Mouse (Mus musculus) stomach, embryonic 15.5 days (tissue): ENCODE measurements around the gene Gucy2d. TPM values are rescaled to one million over a fixed set of nuclear protein-coding genes. Genes with fewer than 3 reads are reported as not detected.

Experiments used
- ATAC-seq: fragments of 200-750 bp; cut with Nextera tagmentation; 2 replicates; pipeline ENCODE4 v1.8.0; 2017; ENCODE audit warnings: low read depth, moderate number of reproducible peaks, moderate TSS enrichment; ENCODE audit not compliant: insufficient read depth, low FRiP score
- H3K27ac ChIP-seq: fragments of 300-500 bp; sonication (generic); 2 replicates; pipeline ENCODE4 v1.5.1; 2015; ENCODE audit warnings: mild to moderate bottlenecking, inconsistent platforms
- H3K27me3 ChIP-seq: fragments of 300-500 bp; sonication (generic); replicated peaks from 2 replicates; pipeline ENCODE4 v1.6.1; 2015; ENCODE audit warnings: inconsistent platforms
- H3K36me3 ChIP-seq: fragments of 300-500 bp; sonication (generic); 2 replicates; pipeline ENCODE4 v1.6.1; 2015; ENCODE audit warnings: inconsistent platforms
- H3K4me1 ChIP-seq: fragments of 300-500 bp; sonication (generic); 2 replicates; pipeline ENCODE4 v1.6.1; 2015; ENCODE audit warnings: inconsistent platforms
- H3K4me2 ChIP-seq: fragments of 300-500 bp; sonication (generic); 2 replicates; pipeline ENCODE4 v1.6.1; 2015; ENCODE audit warnings: mild to moderate bottlenecking, inconsistent platforms
- H3K4me3 ChIP-seq: fragments of 300-500 bp; sonication (generic); replicated peaks from 2 replicates; pipeline ENCODE4 v1.5.1; 2015; ENCODE audit warnings: inconsistent platforms
- H3K9ac ChIP-seq: fragments of 300-500 bp; sonication (generic); 2 replicates; pipeline ENCODE4 v1.6.1; 2015; ENCODE audit warnings: inconsistent platforms
- H3K9me3 ChIP-seq: fragments of 300-500 bp; sonication (generic); 2 replicates; pipeline ENCODE4 v1.6.1; 2016; ENCODE audit warnings: inconsistent platforms
- WGBS: fragments of 180-500 bp; shearing (Covaris S2); methylation state at CpG from one replicate; pipeline ENCODE4 v1.1.7; 2015; 5-methylcytosine and 5-hydroxymethylcytosine counted together
- polyA plus RNA-seq: library from polyadenylated mRNA; unstranded; fragments of >200 nt; fragmentation: Nextera tagmentation; extraction: Ambion mirVana; gene quantifications from 2 replicates; pipeline ENCODE4 v1.2.1, GENCODE M21; 2015

The Gucy2d gene
- polyA plus RNA-seq, 1 experiment from 2014 or later = 0.09 TPM

DNA sequence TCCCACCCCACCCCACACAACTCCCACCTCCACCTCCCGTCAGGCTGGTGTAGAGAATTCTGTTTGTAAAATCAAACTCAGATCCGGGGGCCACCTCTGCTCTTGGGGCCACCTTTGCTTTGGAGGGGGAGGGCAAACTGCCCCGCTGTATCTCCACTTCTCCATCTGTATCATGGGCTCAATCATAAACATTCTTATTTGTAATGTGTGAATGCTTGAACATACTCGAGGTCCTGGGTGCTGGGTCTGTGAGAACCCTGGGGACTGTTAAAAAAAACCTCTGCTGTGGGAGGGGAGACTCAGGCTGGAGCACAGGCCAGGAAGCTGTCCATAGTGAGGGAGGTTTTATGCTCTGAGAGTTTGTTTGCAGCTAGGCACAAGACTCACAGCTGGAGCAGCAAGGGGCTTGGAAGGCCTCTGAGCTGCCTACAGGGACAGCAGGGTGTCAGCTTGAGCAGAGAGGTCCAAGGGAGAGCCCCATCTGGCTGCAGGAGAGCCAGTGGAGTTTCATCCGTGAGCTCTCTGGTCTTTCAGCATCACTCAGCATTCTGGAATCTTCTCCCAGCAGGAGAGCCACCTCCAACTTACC lies 64.6 kb downstream of the Gucy2d start:
- no peaks in the 10 kb centered on the region for H3K27me3 ChIP-seq
- peak; percentile 67 for ATAC-seq
- peaks cover 29% of the 10 kb centered on the region for H3K4me1 ChIP-seq
- H3K27ac ChIP-seq = peak overlapping the region; percentile 89
- 0 out of 2 replicates have a peak, but pooled peaks cover 4% of the 10 kb centered on the region for H3K36me3 ChIP-seq
- no peak overlapping the region for H3K9ac ChIP-seq
- H3K4me2 ChIP-seq = no peak overlapping the region
- H3K4me3 ChIP-seq = no peak overlapping the region
- WGBS = 24% methylated on average over 5 of the region's 5 CpGs
- no peaks in the 10 kb centered on the region for H3K9me3 ChIP-seq

- H3K36me3 ChIP-seq = 0 out of 2 replicates have a peak, but pooled peaks cover 4% of the 10 kb centered on the region
- no peak overlapping the region for H3K4me2 ChIP-seq
- ATAC-seq = no peak
- H3K27ac ChIP-seq = peak overlapping the region; percentile 89
- no peaks in the 10 kb centered on the region for H3K9me3 ChIP-seq
- H3K27me3 ChIP-seq = no peaks in the 10 kb centered on the region
- no peak overlapping the region for H3K4me3 ChIP-seq
- H3K4me1 ChIP-seq = peaks cover 22% of the 10 kb centered on the region
- no peak overlapping the region for H3K9ac ChIP-seq
- WGBS = 26% methylated on average over 3 of the region's 3 CpGs
Measured at GRCm38 (mm10) chr7:98505664-98506063, 65.4 kb downstream of the Gucy2d start.

- Histone ChIP-seq H3K27ac (peak overlapping the region; percentile 60; the same call in 1 of the 2 replicates), H3K27me3 (no peaks in the 10 kb centered on the region), H3K9me3 (no peaks in the 10 kb centered on the region), H3K4me2 (no peak overlapping the region), H3K9ac (no peak overlapping the region), H3K36me3 (no peaks in the 10 kb centered on the region), H3K4me3 (no peak overlapping the region), H3K4me1 (0 out of 2 replicates have a peak, but pooled peaks cover 2% of the 10 kb centered on the region)
- no peak for ATAC-seq
- 61% methylated on average over 15 of the region's 15 CpGs for WGBS
Measured at GRCm38 (mm10) chr7:98510961-98511958, 71.0 kb downstream of the Gucy2d start.

GRCm38 (mm10) chr7:98513251-98513650 lies 73.0 kb downstream of the Gucy2d start:
- no peak overlapping the region for H3K4me3 ChIP-seq
- H3K9me3 ChIP-seq = no peaks in the 10 kb centered on the region
- no peak overlapping the region for H3K27ac ChIP-seq
- H3K27me3 ChIP-seq = no peaks in the 10 kb centered on the region
- 72% methylated on average over 3 of the region's 3 CpGs for WGBS
- 0 out of 2 replicates have a peak, but pooled peaks cover 2% of the 10 kb centered on the region for H3K4me1 ChIP-seq
- no peaks in the 10 kb centered on the region for H3K36me3 ChIP-seq
- no peak for ATAC-seq
- H3K9ac ChIP-seq = no peak overlapping the region
- H3K4me2 ChIP-seq = no peak overlapping the region

- peaks cover 24% of the 10 kb centered on the region for H3K4me1 ChIP-seq
- peak overlapping the region; percentile 81 for H3K27ac ChIP-seq
Measured at GRCm38 (mm10) chr7:98522576-98522975, 82.4 kb downstream of the Gucy2d start.

DNA sequence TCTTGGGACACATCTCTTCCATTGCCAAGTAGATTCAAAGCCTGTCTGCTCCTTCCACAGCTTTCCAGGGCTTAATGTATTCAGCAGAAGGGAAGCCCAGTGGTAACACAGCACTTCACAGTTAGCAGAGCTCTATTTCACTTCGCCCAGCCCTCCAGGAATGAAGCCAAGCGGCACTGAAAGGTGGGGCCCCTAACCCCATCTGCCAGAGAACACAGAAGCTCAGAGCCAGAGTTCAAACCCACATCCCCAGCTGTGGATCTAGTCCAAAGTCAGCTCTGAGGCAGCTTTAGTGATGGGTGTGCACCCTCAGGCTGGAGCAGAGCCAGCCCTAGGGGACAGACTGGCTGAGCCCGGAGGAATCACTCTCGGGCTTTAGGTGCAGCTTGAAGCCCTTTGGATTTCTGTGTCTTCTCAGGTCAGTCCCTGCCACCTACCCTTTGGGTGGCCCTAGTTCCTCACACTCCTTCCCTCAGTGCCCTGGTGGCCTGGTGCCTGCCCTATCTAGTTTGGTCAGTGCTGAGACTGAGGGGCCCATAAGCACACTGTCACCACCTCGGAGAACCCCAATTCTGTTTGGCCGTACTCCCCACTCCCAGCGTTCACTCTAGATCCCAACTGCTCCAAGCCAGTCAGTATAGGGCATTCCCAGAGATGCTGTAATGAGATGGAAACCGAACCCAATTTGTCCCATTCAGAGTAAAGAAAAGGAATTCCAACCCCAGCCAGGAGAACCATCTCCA lies 83.0 kb downstream of the Gucy2d start:
- H3K4me3 ChIP-seq = no peak overlapping the region
- H3K27me3 ChIP-seq = no peaks in the 10 kb centered on the region
- H3K9me3 ChIP-seq = no peaks in the 10 kb centered on the region
- no peak for ATAC-seq
- H3K4me1 ChIP-seq = peaks cover 24% of the 10 kb centered on the region
- H3K9ac ChIP-seq = no peak overlapping the region
- WGBS = 67% methylated on average over 8 of the region's 8 CpGs
- H3K36me3 ChIP-seq = no peaks in the 10 kb centered on the region
- H3K27ac ChIP-seq = peak overlapping the region; percentile 81
- no peak overlapping the region for H3K4me2 ChIP-seq

More at GRCm38 (mm10) chr7:98522576-98522975, 82.4 kb downstream of the Gucy2d start:
- ATAC-seq = no peak
- Histone ChIP-seq H3K9me3 (no peaks in the 10 kb centered on the region), H3K27me3 (no peaks in the 10 kb centered on the region), H3K9ac (no peak overlapping the region), H3K4me3 (no peak overlapping the region), H3K4me2 (no peak overlapping the region), H3K36me3 (no peaks in the 10 kb centered on the region)
- WGBS = 75% methylated on average over 5 of the region's 5 CpGs

- Histone ChIP-seq H3K4me2 (no peak overlapping the region), H3K36me3 (no peaks in the 10 kb centered on the region), H3K4me1 (peaks cover 24% of the 10 kb centered on the region), H3K9ac (no peak overlapping the region), H3K4me3 (no peak overlapping the region), H3K27me3 (no peaks in the 10 kb centered on the region), H3K9me3 (no peaks in the 10 kb centered on the region), H3K27ac (peak overlapping the region; percentile 81)
- ATAC-seq = peak; percentile 44; the same call in 1 of the 2 replicates
- 10% methylated on average over 7 of the region's 7 CpGs for WGBS
Measured at GRCm38 (mm10) chr7:98523813-98524361, 83.7 kb downstream of the Gucy2d start.

DNA sequence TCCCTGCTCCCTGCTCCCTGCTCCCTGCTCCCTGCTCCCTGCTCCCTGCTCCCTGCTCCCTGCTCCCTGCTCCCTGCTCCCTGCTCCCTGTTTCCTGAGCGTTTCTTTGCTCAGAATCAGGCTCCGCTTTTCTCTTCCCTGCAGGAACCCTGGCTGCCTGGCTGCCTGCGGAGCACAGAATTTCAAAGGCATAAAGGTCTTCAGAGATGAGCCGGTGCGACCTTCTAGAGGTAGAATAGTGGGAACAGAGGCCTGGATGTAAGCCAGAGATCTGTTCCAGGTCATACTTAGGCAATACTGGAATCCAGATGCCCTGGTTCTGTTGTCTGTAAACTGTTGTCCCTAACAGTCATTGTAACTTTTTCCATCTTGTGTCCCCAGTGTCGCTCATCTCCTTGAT lies 84.2 kb downstream of the Gucy2d start:
- Histone ChIP-seq H3K4me3 (no peak overlapping the region), H3K9me3 (no peaks in the 10 kb centered on the region), H3K4me1 (peaks cover 24% of the 10 kb centered on the region), H3K4me2 (no peak overlapping the region), H3K9ac (no peak overlapping the region), H3K27me3 (no peaks in the 10 kb centered on the region), H3K27ac (peak overlapping the region; percentile 81), H3K36me3 (no peaks in the 10 kb centered on the region)
- ATAC-seq = no peak
- WGBS = 30% methylated on average over 6 of the region's 6 CpGs

GRCm38 (mm10) chr7:98524869-98525699 lies 84.9 kb downstream of the Gucy2d start:
- Histone ChIP-seq H3K27ac (peak overlapping the region; percentile 81), H3K4me2 (no peak overlapping the region), H3K36me3 (no peaks in the 10 kb centered on the region), H3K9me3 (no peaks in the 10 kb centered on the region), H3K4me1 (peaks cover 24% of the 10 kb centered on the region), H3K27me3 (no peaks in the 10 kb centered on the region), H3K9ac (no peak overlapping the region), H3K4me3 (no peak overlapping the region)
- WGBS = 65% methylated on average over 6 of the region's 6 CpGs
- no peak for ATAC-seq
